Mouse (Mus musculus) forebrain, embryonic 13.5 days (tissue): ENCODE results near the gene Olfr168. TPM values are rescaled to one million over a fixed set of nuclear protein-coding genes. Genes with fewer than 3 reads are reported as not detected.
"Not testable (repeated sequence)": the region's sequence is repeated elsewhere in the genome, so short reads cannot be mapped to it uniquely, and the experiment has no call there.

Experiments
- ATAC-seq: fragments of 200-750 bp; cut with Nextera tagmentation; 2 replicates; pipeline ENCODE4 v1.8.0; 2017
- H3K27ac ChIP-seq: fragments of 300-500 bp; sonication (generic); 2 replicates; pipeline ENCODE4 v1.5.1; 2015; ENCODE audit warnings: inconsistent platforms, mild to moderate bottlenecking, moderate library complexity
- H3K27me3 ChIP-seq: fragments of 300-500 bp; sonication (generic); 2 replicates; pipeline ENCODE4 v1.6.1; 2015; ENCODE audit warnings: mild to moderate bottlenecking, inconsistent platforms
- H3K36me3 ChIP-seq: fragments of 300-500 bp; sonication (generic); 2 replicates; pipeline ENCODE4 v1.6.1; 2015; ENCODE audit warnings: mild to moderate bottlenecking, inconsistent platforms; ENCODE audit not compliant: poor library complexity, severe bottlenecking
- H3K4me1 ChIP-seq: fragments of 300-500 bp; sonication (generic); 2 replicates; pipeline ENCODE4 v1.6.1; 2015; ENCODE audit warnings: inconsistent platforms
- H3K4me2 ChIP-seq: fragments of 300-500 bp; sonication (generic); 2 replicates; pipeline ENCODE4 v1.6.1; 2015; ENCODE audit warnings: inconsistent platforms, mild to moderate bottlenecking, moderate library complexity
- H3K4me3 ChIP-seq: fragments of 300-500 bp; sonication (generic); 2 replicates; pipeline ENCODE4 v1.5.1; 2015; ENCODE audit warnings: mild to moderate bottlenecking, inconsistent platforms
- H3K9ac ChIP-seq: fragments of 300-500 bp; sonication (generic); 2 replicates; pipeline ENCODE4 v1.6.1; 2015; ENCODE audit warnings: mild to moderate bottlenecking, inconsistent platforms
- H3K9me3 ChIP-seq: fragments of 300-500 bp; sonication (generic); replicated peaks from 2 replicates; pipeline ENCODE4 v1.6.1; 2016; ENCODE audit warnings: inconsistent platforms
- WGBS: fragments of 180-500 bp; shearing (Covaris S2); methylation state at CpG from one replicate; pipeline ENCODE4 v1.1.7; 2015; 5-methylcytosine and 5-hydroxymethylcytosine counted together
- polyA plus RNA-seq: library from polyadenylated mRNA; unstranded; fragments of >200 nt; fragmentation: Nextera tagmentation; extraction: Ambion mirVana; gene quantifications from 2 replicates; pipeline ENCODE4 v1.2.1, GENCODE M21; 2015

Gene Olfr168
- not detected in 2 replicates for polyA plus RNA-seq

GRCm38 (mm10) chr16:19535455-19535854 lies at the start of gene Olfr168:
Gene Olfr168, minus strand, starts transcription at chr16:19535555.
- H3K36me3 ChIP-seq, result no peaks in the 10 kb centered on the region
- H3K4me3 ChIP-seq, result no peak within 1 kb of the TSS
- no peak for ATAC-seq
- H3K9ac ChIP-seq, result no peak within 1 kb of the TSS
- no peak within 1 kb of the TSS for H3K27ac ChIP-seq
- H3K4me1 ChIP-seq, result no peaks in the 10 kb centered on the region
- H3K4me2 ChIP-seq, result no peak within 1 kb of the TSS
- H3K9me3 ChIP-seq, result 0 out of 2 replicates have a peak, but pooled peaks cover 4% of the 10 kb centered on the region
- no peaks in the 10 kb centered on the region for H3K27me3 ChIP-seq

GRCm38 (mm10) chr16:19571709-19572108 lies 36.4 kb upstream of the Olfr168 start, which contains the start of gene Olfr169:
Gene Olfr169, minus strand, starts transcription at chr16:19571809.
- not testable (repeated sequence) for H3K36me3 ChIP-seq, H3K4me3 ChIP-seq, ATAC-seq, H3K27me3 ChIP-seq, H3K27ac ChIP-seq, H3K4me1 ChIP-seq, H3K9me3 ChIP-seq, H3K9ac ChIP-seq, H3K4me2 ChIP-seq
- WGBS, result 94% methylated on average over 2 of the region's 2 CpGs

GRCm38 (mm10) chr16:19553429-19553828 lies 18.1 kb upstream of the Olfr168 start:
- H3K36me3 ChIP-seq, H3K9me3 ChIP-seq, H3K4me3 ChIP-seq, H3K4me2 ChIP-seq, H3K9ac ChIP-seq, H3K27me3 ChIP-seq, H3K27ac ChIP-seq, H3K4me1 ChIP-seq, ATAC-seq: not testable (repeated sequence)
- 89% methylated on average over 7 of the region's 7 CpGs for WGBS

- not testable (repeated sequence) for H3K4me3 ChIP-seq, H3K27me3 ChIP-seq, ATAC-seq, H3K4me1 ChIP-seq, H3K9ac ChIP-seq, H3K4me2 ChIP-seq, H3K27ac ChIP-seq, H3K9me3 ChIP-seq, H3K36me3 ChIP-seq
- 94% methylated on average over 3 of the region's 3 CpGs for WGBS
Observed at GRCm38 (mm10) chr16:19552246-19552645, 16.9 kb upstream of the Olfr168 start.

GRCm38 (mm10) chr16:19522166-19522565 lies 13.2 kb downstream of the Olfr168 start, which contains the start of gene Olfr167:
Gene Olfr167, minus strand, starts transcription at chr16:19522266.
- ATAC-seq, result no peak
- WGBS, result 91% methylated on average over 2 of the region's 2 CpGs
- H3K4me1 ChIP-seq, result no peaks in the 10 kb centered on the region
- no peaks in the 10 kb centered on the region for H3K36me3 ChIP-seq
- H3K4me2 ChIP-seq, result no peak within 1 kb of the TSS
- no peak within 1 kb of the TSS for H3K4me3 ChIP-seq
- no peaks in the 10 kb centered on the region for H3K27me3 ChIP-seq
- no peak within 1 kb of the TSS for H3K9ac ChIP-seq
- 0 out of 2 replicates have a peak, but pooled peaks cover 5% of the 10 kb centered on the region for H3K9me3 ChIP-seq
- H3K27ac ChIP-seq, result no peak within 1 kb of the TSS

- no peak for ATAC-seq
- Histone ChIP-seq H3K4me1 (no peaks in the 10 kb centered on the region), H3K4me3 (no peak within 1 kb of the TSS), H3K36me3 (no peaks in the 10 kb centered on the region), H3K9ac (no peak within 1 kb of the TSS), H3K27me3 (no peaks in the 10 kb centered on the region), H3K4me2 (no peak within 1 kb of the TSS), H3K9me3 (peaks cover 18% of the 10 kb centered on the region), H3K27ac (no peak within 1 kb of the TSS)
Observed at GRCm38 (mm10) chr16:19483394-19483793, 52.0 kb downstream of the Olfr168 start, which contains the start of gene Olfr166. Gene Olfr166, plus strand, starts transcription at chr16:19483694.

Other genes starting within 250 kb of the Olfr168 start
- gene Olfr164, start 221.5 kb downstream of the Olfr168 start, polyA plus RNA-seq, result not detected in 2 replicates
- not detected in 2 replicates for gene Olfr165, start 112.4 kb downstream of the Olfr168 start, polyA plus RNA-seq
- not detected in 2 replicates for gene Olfr166, start 51.9 kb downstream of the Olfr168 start, polyA plus RNA-seq
- gene Olfr167, start 13.3 kb downstream of the Olfr168 start, polyA plus RNA-seq, result not detected in 2 replicates
- gene Olfr169, start 36.3 kb upstream of the Olfr168 start, polyA plus RNA-seq, result not detected in 2 replicates
- gene Olfr170, start 76.3 kb upstream of the Olfr168 start, polyA plus RNA-seq, result not detected in 2 replicates
- gene Olfr171, start 94.4 kb upstream of the Olfr168 start, polyA plus RNA-seq, result not detected in 2 replicates
- not detected in 2 replicates for gene Lamp3, start 170.8 kb upstream of the Olfr168 start, polyA plus RNA-seq
- 50.0 and 59.7 TPM in 2 replicates for gene B3gnt5, start 224.7 kb upstream of the Olfr168 start, polyA plus RNA-seq